Mouse (Mus musculus): ENCODE results near the gene Olfm3. TPM values are rescaled to one million over a fixed set of nuclear protein-coding genes. Genes with fewer than 3 reads are reported as not detected.

Olfm3 gene
- polyA plus RNA-seq, 1 experiment from 2014 or later, result 3.9 TPM

DNA sequence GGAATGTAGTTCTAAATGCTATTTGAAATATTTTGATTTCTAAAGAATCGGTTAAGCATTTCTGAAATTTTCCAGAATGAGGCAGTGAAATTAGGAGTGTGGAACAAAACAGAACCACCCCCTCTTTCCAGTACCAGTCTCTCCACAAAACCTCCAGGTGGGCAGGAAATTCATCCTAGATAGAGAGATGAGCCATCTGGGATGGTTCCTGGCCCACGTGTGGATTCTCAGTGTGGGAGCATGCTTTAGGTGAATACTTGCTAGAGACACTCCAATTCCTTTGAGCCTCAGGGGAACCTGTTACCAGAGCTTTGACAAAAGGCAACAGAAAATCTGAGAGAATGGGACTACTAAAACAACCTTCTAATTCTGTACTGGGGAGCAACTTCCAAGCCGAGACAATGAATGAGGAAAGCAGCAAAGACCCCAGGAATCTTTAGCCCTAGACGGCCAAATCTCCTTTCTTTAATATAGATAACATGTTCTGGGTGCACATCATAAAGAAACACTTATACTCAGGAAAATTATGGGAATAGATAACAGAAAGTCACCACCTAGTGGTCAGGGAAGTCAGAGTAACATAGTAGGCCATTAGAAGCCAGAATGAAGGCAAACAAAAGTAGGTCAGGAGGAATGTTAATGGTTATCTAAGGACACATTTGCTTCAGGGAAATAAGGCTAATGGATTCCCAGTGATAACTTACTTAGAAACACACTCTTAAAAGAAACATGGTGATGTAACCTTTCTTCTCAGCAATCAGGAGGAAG, 58.6 kb downstream of the Olfm3 start:
- no peaks in the 10 kb centered on the region for H3K4me1 ChIP-seq
- ATAC-seq (ENCODE audit: low FRiP score, low read depth), result no peak
- no peaks in the 10 kb centered on the region for H3K9me3 ChIP-seq
- no peak overlapping the region for H3K9ac ChIP-seq
- H3K36me3 ChIP-seq, result no peaks in the 10 kb centered on the region
- 87% methylated on average over 4 of the region's 4 CpGs for WGBS
- no peak overlapping the region for H3K27ac ChIP-seq
- H3K27me3 ChIP-seq (replicated peaks), result no peaks in the 10 kb centered on the region
- H3K4me3 ChIP-seq, result no peak overlapping the region
- H3K4me2 ChIP-seq (replicated peaks), result no peak overlapping the region

DNA sequence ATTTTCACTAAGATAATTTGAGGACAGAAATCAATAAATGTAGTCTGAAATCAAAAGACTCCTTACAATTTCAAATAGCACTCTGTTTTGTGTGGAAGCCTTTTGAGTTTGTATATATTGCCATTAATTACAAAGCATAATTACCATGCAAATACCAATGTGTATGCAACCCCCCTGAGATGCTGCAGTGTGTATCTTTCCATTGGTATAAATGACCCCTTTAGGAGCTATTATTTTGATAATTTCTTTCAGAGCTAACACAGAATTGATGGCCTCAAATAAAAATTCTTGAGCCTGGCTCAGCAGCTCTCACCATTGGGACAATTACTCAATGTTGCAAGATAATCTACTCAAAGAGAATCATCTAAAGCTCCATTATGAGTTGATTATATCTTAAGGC, 67.3 kb downstream of the Olfm3 start:
- Histone ChIP-seq H3K4me2 (replicated peaks) (no peak overlapping the region), H3K4me3 (no peak overlapping the region), H3K4me1 (no peaks in the 10 kb centered on the region), H3K27me3 (replicated peaks) (no peaks in the 10 kb centered on the region), H3K27ac (no peak overlapping the region), H3K9ac (no peak overlapping the region), H3K36me3 (no peaks in the 10 kb centered on the region), H3K9me3 (no peaks in the 10 kb centered on the region)
- ATAC-seq (ENCODE audit: low FRiP score, low read depth), result peak; percentile 34

DNA sequence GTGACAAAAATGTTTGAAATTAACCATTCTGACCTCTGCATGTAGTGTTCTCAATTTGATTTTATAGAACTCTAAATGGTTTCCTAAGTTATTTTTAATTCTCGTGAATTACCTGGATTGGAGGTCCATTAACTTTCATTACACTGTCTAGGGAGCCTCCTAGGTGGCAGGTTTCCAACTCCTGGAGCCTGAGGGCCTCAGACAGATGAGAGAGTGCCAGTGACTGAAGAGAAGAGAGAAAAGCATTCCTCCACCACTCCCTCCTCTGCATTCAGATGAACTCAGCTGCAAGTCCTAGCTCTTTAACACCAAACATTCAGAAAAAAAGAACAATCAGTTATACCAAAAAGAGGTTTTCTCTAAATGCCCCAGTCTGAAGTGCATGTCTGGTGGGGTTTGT, 68.6 kb downstream of the Olfm3 start:
- no peaks in the 10 kb centered on the region for H3K9me3 ChIP-seq
- no peak overlapping the region for H3K9ac ChIP-seq
- H3K36me3 ChIP-seq, result no peaks in the 10 kb centered on the region
- H3K4me1 ChIP-seq, result no peaks in the 10 kb centered on the region
- H3K4me3 ChIP-seq, result no peak overlapping the region
- whole genome bisulfite sequencing, result 65% methylated on average over 1 of the region's 1 CpGs
- 0 out of 2 replicates have a peak, but pooled peaks have one; percentile 15 for ATAC-seq (ENCODE audit: low FRiP score, low read depth)
- no peak overlapping the region for H3K27ac ChIP-seq
- H3K27me3 ChIP-seq (replicated peaks), result no peaks in the 10 kb centered on the region
- no peak overlapping the region for H3K4me2 ChIP-seq (replicated peaks)

DNA sequence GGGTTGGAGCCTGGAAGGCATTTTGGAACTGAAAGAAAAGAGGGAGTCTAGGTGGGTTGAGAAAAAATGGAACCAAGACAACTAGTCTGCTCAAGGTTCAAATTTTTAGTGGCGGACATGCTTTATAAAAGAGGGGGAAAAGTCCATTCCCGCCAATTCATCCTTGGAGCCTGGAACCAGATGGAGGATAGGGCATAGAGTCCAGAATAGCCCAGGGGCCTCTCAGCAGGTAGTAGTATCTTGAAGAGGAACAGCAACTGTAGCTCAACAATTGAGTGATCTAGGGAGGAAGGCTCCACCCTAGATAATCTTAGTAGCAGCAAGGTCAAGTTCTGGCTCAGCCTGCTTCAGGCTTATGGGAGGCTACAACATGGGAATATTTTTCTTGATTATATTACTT, 87.0 kb downstream of the Olfm3 start:
- no peak for ATAC-seq (ENCODE audit: low FRiP score, low read depth)
- Histone ChIP-seq H3K36me3 (no peaks in the 10 kb centered on the region), H3K4me1 (no peaks in the 10 kb centered on the region), H3K9me3 (no peaks in the 10 kb centered on the region), H3K4me3 (no peak overlapping the region), H3K27ac (no peak overlapping the region), H3K4me2 (replicated peaks) (no peak overlapping the region), H3K27me3 (replicated peaks) (no peaks in the 10 kb centered on the region), H3K9ac (no peak overlapping the region)
- 85% methylated on average over 2 of the region's 2 CpGs for whole genome bisulfite sequencing

DNA sequence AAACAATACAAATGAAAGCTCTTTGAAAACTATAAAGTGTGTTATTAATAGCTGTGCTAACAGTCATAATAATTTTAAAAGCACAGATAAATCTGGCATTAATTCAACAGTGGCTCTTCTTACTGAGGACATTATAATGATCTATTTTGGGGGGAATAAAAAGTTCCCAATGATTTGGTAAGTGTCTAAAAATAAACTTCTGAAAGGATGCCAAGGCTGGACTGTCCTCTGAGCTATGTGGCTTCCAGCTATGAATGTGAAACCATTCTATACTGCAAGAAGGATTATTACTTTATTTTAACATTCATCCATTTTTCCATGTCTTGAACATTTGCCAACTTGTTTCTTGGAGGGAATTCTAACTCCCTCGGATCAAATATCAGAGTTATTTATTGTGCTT, 92.1 kb downstream of the Olfm3 start:
- Histone ChIP-seq H3K4me2 (replicated peaks) (no peak overlapping the region), H3K27ac (no peak overlapping the region), H3K36me3 (no peaks in the 10 kb centered on the region), H3K9me3 (no peaks in the 10 kb centered on the region), H3K9ac (no peak overlapping the region), H3K27me3 (replicated peaks) (no peaks in the 10 kb centered on the region), H3K4me1 (no peaks in the 10 kb centered on the region), H3K4me3 (no peak overlapping the region)
- ATAC-seq (ENCODE audit: low FRiP score, low read depth), result no peak
- 68% methylated on average over 1 of the region's 1 CpGs for WGBS

DNA sequence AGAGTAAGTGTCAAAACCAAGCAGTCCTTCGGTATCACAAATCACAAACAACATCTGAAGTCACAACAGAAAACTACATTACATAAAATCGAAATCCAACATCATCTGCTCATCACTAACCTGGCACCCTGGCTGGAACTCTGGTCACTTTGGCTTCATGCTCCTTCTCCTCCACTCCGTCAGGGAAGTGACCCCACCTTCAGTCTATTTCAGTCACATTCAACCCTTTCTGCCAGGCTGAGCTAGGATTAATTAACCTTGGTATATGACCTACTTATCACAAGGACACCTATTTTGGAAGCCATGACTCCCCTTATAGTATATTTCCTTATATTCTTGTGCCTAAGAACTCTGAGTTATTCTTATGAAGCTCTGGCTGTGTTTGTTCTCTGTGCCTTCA, 123.7 kb downstream of the Olfm3 start:
- no peak overlapping the region for H3K4me2 ChIP-seq (replicated peaks)
- H3K4me1 ChIP-seq, result no peaks in the 10 kb centered on the region
- no peaks in the 10 kb centered on the region for H3K27me3 ChIP-seq (replicated peaks)
- 82% methylated on average over 3 of the region's 3 CpGs for WGBS
- no peak overlapping the region for H3K27ac ChIP-seq
- H3K9ac ChIP-seq, result no peak overlapping the region
- H3K9me3 ChIP-seq, result no peaks in the 10 kb centered on the region
- ATAC-seq (ENCODE audit: low FRiP score, low read depth), result no peak
- H3K36me3 ChIP-seq, result no peaks in the 10 kb centered on the region
- no peak overlapping the region for H3K4me3 ChIP-seq

DNA sequence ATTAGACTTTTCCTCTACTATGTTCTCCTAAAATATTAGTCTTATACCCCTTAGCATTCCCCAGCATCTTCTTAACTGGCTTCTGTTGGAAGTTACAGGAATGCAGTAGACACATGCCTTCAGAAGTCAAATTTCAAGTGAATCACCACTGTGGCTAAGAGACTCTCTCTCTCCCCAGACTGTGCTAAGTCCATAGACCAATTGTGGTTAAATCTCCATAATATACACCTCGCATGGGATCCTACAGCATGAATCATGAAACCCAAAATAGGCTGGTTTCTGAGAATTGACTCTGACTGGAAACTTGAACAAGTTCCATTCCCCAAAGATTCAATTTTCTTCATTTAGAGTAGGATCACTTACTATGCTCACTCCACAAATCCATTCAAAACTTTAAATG, 124.2 kb downstream of the Olfm3 start:
- no peak for ATAC-seq (ENCODE audit: low FRiP score, low read depth)
- H3K9me3 ChIP-seq, result no peaks in the 10 kb centered on the region
- 91% methylated on average over 1 of the region's 1 CpGs for WGBS
- H3K4me1 ChIP-seq, result no peaks in the 10 kb centered on the region
- no peak overlapping the region for H3K27ac ChIP-seq
- no peaks in the 10 kb centered on the region for H3K27me3 ChIP-seq (replicated peaks)
- H3K4me3 ChIP-seq, result no peak overlapping the region
- H3K9ac ChIP-seq, result no peak overlapping the region
- H3K36me3 ChIP-seq, result no peaks in the 10 kb centered on the region
- H3K4me2 ChIP-seq (replicated peaks), result no peak overlapping the region

DNA sequence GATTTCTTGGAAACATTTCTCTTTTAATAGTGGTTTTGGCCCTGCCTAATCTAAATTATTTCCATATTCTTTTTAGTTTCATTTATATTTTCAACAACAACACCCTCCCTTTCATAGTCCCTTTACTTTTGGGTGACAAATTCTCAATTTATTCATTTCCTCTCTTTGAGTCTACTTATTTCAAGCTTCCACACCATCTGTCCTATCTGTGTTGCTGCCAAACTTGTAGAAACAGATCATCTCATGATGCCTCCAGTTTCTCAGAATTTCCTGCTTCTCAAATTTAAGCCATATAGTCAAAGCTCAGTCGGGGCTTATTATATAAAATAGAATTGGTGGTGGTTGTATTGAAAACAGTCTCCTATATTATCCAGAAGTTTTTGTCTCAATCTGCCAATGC, 124.7 kb downstream of the Olfm3 start:
- Histone ChIP-seq H3K27me3 (replicated peaks) (no peaks in the 10 kb centered on the region), H3K9ac (no peak overlapping the region), H3K27ac (no peak overlapping the region), H3K4me1 (no peaks in the 10 kb centered on the region), H3K36me3 (no peaks in the 10 kb centered on the region), H3K4me2 (replicated peaks) (no peak overlapping the region), H3K4me3 (no peak overlapping the region), H3K9me3 (no peaks in the 10 kb centered on the region)
- WGBS, result 86% methylated on average over 1 of the region's 1 CpGs
- no peak for ATAC-seq (ENCODE audit: low FRiP score, low read depth)

DNA sequence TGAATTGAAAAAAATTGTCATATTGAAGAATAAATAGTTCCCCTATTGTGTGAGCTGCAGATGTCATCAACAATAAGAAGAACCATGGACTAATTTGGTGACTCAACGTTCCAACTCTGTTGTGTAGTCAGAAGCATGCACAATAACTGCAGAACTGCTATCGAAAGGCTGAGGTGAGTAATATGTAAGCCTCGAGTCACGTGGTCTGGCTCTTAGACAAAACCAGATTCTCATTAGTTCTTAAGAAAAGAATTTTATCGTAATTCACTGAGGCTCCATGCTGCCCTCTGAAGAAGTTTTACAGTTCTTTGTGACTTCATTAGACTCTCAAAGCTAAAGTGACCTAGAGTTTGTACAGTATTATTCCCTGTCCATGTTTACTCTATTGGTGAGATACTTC, 145.2 kb downstream of the Olfm3 start:
- Histone ChIP-seq H3K4me3 (no peak overlapping the region), H3K27ac (no peak overlapping the region), H3K27me3 (replicated peaks) (no peaks in the 10 kb centered on the region), H3K36me3 (no peaks in the 10 kb centered on the region), H3K4me2 (replicated peaks) (no peak overlapping the region), H3K4me1 (no peaks in the 10 kb centered on the region), H3K9me3 (no peaks in the 10 kb centered on the region), H3K9ac (no peak overlapping the region)
- 88% methylated on average over 5 of the region's 5 CpGs for WGBS
- ATAC-seq (ENCODE audit: low FRiP score, low read depth), result no peak

DNA sequence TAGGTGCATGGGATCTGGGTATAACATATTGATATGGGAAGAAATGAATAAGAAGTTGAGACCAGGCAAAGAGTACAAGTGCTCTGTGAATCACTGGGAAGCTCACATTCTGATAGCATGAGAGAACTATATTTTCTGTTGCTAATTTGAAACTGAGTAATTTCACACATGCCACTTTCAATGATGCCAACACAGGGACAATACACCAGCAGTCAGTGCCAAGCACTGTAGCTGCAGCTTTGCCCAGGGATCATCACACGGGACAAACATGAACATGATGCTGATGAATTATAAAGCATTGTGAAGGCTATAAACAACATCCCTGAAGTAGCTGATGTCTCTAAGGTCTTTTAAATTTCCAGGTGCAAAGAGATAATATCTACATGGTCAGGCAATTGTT, 161.0 kb downstream of the Olfm3 start:
- ATAC-seq (ENCODE audit: low FRiP score, low read depth), result no peak
- Histone ChIP-seq H3K9me3 (no peaks in the 10 kb centered on the region), H3K27me3 (replicated peaks) (no peaks in the 10 kb centered on the region), H3K4me3 (no peak overlapping the region), H3K36me3 (no peaks in the 10 kb centered on the region), H3K4me2 (replicated peaks) (no peak overlapping the region), H3K4me1 (no peaks in the 10 kb centered on the region), H3K27ac (no peak overlapping the region), H3K9ac (no peak overlapping the region)
- WGBS, result 73% methylated on average over 1 of the region's 1 CpGs

DNA sequence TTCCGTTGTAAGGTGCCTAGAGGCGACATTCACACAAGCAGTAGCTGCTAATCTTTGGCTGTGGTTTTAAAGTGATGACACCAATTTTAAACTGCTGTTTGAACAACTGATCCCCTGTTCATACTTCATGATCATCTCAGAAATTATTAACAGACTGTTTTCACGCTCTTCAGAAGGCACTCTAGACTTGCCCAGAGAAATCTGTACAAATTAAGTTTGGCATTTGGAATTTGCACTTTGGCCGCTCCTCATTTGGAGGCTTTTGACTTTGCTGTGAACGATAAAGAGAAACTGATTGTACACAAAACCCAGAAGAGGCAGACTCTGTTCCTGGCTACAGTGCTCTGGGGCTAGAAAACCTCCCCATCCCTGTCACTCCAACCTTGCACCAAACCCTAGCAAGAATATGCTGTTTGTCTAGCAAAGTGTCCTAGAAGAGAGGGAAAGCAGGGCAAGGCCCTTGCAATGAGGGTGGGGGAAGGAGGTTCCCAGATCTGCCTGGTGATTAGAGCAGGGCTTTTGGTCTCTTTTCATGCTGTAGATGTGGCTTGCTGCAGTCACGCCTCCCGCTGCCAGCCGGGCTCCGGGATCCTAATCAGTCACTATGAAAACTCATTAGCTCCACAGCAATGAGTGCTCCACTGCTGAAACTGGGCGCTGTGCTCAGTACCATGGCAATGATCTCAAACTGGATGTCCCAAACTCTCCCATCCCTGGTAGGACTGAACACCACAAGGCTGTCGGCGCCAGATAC, 176.7 kb downstream of the Olfm3 start:
- Histone ChIP-seq H3K27ac (no peak overlapping the region), H3K9ac (no peak overlapping the region), H3K9me3 (no peaks in the 10 kb centered on the region), H3K36me3 (no peaks in the 10 kb centered on the region), H3K4me2 (replicated peaks) (no peak overlapping the region), H3K4me3 (no peak overlapping the region), H3K4me1 (peaks cover 5% of the 10 kb centered on the region; the same call in 1 of the 2 replicates), H3K27me3 (replicated peaks) (no peaks in the 10 kb centered on the region)
- ATAC-seq (ENCODE audit: low FRiP score, low read depth), result 0 out of 2 replicates have a peak, but pooled peaks have one; percentile 48
- WGBS, result 37% methylated on average over 12 of the region's 12 CpGs

DNA sequence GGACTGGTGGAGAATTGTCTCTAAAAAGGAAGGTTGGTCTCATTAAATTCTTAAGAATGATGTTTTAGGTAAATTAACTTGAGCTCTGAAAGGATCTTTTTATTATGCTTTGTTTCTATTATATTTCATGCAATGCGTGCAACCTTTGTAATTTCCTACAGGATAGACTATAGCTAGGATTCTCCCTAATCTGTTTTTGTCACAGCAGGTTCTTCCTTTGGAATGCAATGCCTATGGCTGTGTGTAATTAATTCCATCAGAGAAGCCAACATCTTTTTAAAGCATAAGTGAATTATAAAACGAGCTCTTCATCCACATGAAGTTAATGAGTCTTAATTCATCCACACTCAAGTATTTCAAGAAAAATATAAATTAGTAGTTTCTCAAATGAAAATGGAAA, 177.5 kb downstream of the Olfm3 start:
- ATAC-seq (ENCODE audit: low FRiP score, low read depth), result no peak
- Histone ChIP-seq H3K9me3 (no peaks in the 10 kb centered on the region), H3K4me1 (peaks cover 5% of the 10 kb centered on the region; the same call in 1 of the 2 replicates), H3K4me3 (no peak overlapping the region), H3K9ac (no peak overlapping the region), H3K27ac (no peak overlapping the region), H3K27me3 (replicated peaks) (no peaks in the 10 kb centered on the region), H3K36me3 (no peaks in the 10 kb centered on the region), H3K4me2 (replicated peaks) (no peak overlapping the region)
- 60% methylated on average over 2 of the region's 2 CpGs for WGBS

DNA sequence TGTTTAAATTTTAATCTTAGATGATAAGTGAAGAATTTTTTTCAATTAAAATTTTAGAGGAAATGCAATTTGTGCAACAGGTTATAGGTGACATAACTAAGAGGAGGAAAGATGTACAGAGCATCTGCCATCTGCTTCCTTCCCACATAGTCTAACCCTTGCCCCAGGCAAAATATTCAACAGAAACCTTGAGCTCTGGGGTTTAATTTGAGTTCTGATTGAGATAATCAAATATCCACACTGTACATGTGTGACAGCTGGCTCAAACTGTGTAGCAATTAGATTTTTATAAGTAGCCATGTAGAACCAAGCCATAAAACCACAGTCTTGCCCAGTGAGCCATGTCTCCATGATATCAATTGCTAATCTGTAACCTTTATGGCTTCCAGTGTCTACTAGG, 179.1 kb downstream of the Olfm3 start:
- no peaks in the 10 kb centered on the region for H3K9me3 ChIP-seq
- H3K27ac ChIP-seq, result no peak overlapping the region
- peaks cover 5% of the 10 kb centered on the region; the same call in 1 of the 2 replicates for H3K4me1 ChIP-seq
- H3K4me3 ChIP-seq, result no peak overlapping the region
- no peaks in the 10 kb centered on the region for H3K36me3 ChIP-seq
- ATAC-seq (ENCODE audit: low FRiP score, low read depth), result peak; percentile 72; the same call in 1 of the 2 replicates
- H3K4me2 ChIP-seq (replicated peaks), result no peak overlapping the region
- H3K9ac ChIP-seq, result no peak overlapping the region
- no peaks in the 10 kb centered on the region for H3K27me3 ChIP-seq (replicated peaks)
